Mouse (Mus musculus) bone marrow macrophage, adult 2 months (primary cell): Measurements from ENCODE around the gene Abhd12b. TPM values are rescaled to one million over a fixed set of nuclear protein-coding genes. Genes with fewer than 3 reads are reported as not detected.
"Not testable (repeated sequence)": the region's sequence is repeated elsewhere in the genome, so short reads cannot be mapped to it uniquely, and the experiment has no call there.

ENCODE experiments used
- H3K27ac ChIP-seq: 2 replicates; pipeline ENCODE4 v1.5.1; 2012; ENCODE audit warnings: low read depth, low read length; ENCODE audit not compliant: insufficient read depth
- H3K4me1 ChIP-seq: 2 replicates; pipeline ENCODE4 v1.6.1; 2012; ENCODE audit warnings: low read length; ENCODE audit not compliant: control insufficient read depth, insufficient read depth
- H3K4me3 ChIP-seq: 2 replicates; pipeline ENCODE4 v1.5.1; 2012; ENCODE audit warnings: mild to moderate bottlenecking, low read length, moderate library complexity; ENCODE audit not compliant: insufficient read depth
- CTCF ChIP-seq: IDR thresholded peaks from 2 replicates; pipeline ENCODE4 v1.5.1; 2012; ENCODE audit warnings: low read depth, mild to moderate bottlenecking, low read length, moderate library complexity
- POLR2A ChIP-seq: IDR thresholded peaks from 2 replicates; pipeline ENCODE4 v1.6.1; 2012; ENCODE audit warnings: mild to moderate bottlenecking, low read depth, low read length, borderline replicate concordance
- polyA plus RNA-seq: library from polyadenylated mRNA; stranded (reverse); fragments of >200 nt; gene quantifications from 2 replicates; pipeline ENCODE4 v1.2.4, GENCODE M21; 2012; ENCODE audit not compliant: missing spikeins, insufficient read depth, insufficient read length

Gene Abhd12b
- polyA plus RNA-seq, 1 experiment, result not detected

DNA sequence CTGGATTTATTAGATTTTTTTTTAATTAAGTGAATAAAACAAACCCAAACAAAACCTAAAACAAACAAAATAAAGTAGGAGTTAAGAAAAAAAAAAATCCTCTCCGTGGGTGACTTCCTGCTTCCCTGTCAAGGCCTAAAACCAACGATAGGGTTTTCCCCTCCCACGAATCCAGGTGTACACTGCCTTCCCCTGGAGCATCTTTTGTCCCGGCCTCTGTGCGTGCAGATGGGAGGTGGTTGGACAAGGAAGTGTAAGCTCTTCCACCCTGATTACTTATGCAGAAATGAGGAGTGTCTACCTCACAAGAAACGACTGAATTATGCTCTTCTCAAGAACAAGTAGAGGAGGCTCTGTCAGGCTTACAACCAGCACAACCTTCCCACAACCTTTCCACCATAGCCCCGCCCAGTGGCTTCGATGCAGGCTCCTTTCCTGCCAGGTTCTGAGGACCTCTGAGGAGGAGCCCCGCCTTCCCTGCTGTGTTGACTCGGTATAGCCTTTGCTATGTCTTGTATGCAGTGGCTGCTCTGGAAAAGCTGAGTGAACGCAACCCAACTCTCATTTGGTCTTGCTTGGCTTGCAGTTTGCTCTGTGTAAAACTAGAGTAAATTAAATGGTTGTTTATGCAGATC lies 5.2 kb upstream of the Abhd12b start:
- Histone ChIP-seq H3K4me1 (peaks cover 3% of the 10 kb centered on the region; the same call in 1 of the 2 replicates), H3K27ac (no peak overlapping the region), H3K4me3 (no peak overlapping the region; the same call in 1 of the 2 replicates)
- TF ChIP-seq CTCF (no peak), POLR2A (no peak)

- H3K4me1 ChIP-seq, result peaks cover 6% of the 10 kb centered on the region
- no peak overlapping the region for H3K27ac ChIP-seq
- no peak overlapping the region for H3K4me3 ChIP-seq
- TF ChIP-seq POLR2A, result no peak
- TF ChIP-seq CTCF, result no peak
Measured at GRCm38 (mm10) chr12:70156222-70156621, 2.3 kb downstream of the Abhd12b start.

- no peak overlapping the region for H3K27ac ChIP-seq
- H3K4me1 ChIP-seq, result peaks cover 6% of the 10 kb centered on the region
- no peak overlapping the region for H3K4me3 ChIP-seq
- TF ChIP-seq POLR2A, result no peak
- TF ChIP-seq CTCF, result no peak
Measured at GRCm38 (mm10) chr12:70157292-70158066, 3.5 kb downstream of the Abhd12b start.

- H3K4me1 ChIP-seq, result peaks cover 4% of the 10 kb centered on the region
- no peak overlapping the region for H3K27ac ChIP-seq
- H3K4me3 ChIP-seq, result no peak overlapping the region
- no peak for TF ChIP-seq CTCF
- TF ChIP-seq POLR2A, result no peak
Measured at GRCm38 (mm10) chr12:70161057-70161456, 7.1 kb downstream of the Abhd12b start.

- Histone ChIP-seq H3K4me3 (no peak overlapping the region), H3K4me1 (no peaks in the 10 kb centered on the region), H3K27ac (no peak overlapping the region)
- TF ChIP-seq POLR2A, result no peak
- no peak for TF ChIP-seq CTCF
Measured at GRCm38 (mm10) chr12:70164741-70165140, 10.8 kb downstream of the Abhd12b start.

DNA sequence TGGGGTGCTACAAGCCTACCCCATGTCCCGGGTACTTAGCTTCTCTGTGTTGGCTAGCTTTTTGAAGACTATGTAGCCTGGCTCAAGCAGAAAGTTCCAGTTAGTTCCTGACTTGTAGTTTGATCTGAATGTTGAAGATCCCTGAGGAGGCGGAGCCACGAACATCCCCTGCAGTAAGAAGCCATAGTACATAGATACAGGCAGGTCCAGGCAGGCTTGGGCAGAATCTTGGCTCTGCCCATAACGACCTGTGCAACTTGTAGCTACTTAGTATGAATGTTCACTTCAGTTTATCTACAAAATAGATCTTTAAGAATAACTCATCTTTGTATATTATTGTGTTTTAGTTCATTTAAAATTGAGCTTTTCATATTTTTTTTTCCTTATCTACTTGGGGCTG lies 14.0 kb downstream of the Abhd12b start:
- no peak for TF ChIP-seq CTCF
- H3K27ac ChIP-seq, result no peak overlapping the region
- H3K4me1 ChIP-seq, result no peaks in the 10 kb centered on the region
- no peak overlapping the region for H3K4me3 ChIP-seq

- Histone ChIP-seq H3K27ac (no peak overlapping the region), H3K4me1 (no peaks in the 10 kb centered on the region), H3K4me3 (no peak overlapping the region)
- TF ChIP-seq POLR2A (no peak), CTCF (no peak)
Measured at GRCm38 (mm10) chr12:70169969-70170368, 16.0 kb downstream of the Abhd12b start.

DNA sequence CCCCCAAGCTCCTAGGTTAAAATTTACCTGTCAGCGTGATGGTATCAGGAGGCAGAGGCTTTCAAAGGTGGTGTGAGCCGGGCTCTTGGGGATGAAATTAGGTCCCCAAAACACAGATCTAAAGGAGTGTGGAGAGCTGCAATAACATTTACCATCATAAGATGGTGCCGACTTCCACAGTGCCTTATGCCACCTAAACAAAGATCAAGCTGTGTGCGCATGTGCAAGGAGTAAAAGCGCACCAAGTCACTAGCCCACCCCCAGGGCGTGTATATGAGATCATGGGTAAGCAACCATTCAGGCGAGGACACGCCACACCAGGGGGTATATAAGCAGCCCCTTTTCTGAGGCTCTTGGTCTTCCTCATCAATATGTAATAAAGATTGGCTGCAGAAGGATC lies 29.6 kb downstream of the Abhd12b start:
- not testable (repeated sequence) for H3K4me3 ChIP-seq, H3K4me1 ChIP-seq, H3K27ac ChIP-seq

DNA sequence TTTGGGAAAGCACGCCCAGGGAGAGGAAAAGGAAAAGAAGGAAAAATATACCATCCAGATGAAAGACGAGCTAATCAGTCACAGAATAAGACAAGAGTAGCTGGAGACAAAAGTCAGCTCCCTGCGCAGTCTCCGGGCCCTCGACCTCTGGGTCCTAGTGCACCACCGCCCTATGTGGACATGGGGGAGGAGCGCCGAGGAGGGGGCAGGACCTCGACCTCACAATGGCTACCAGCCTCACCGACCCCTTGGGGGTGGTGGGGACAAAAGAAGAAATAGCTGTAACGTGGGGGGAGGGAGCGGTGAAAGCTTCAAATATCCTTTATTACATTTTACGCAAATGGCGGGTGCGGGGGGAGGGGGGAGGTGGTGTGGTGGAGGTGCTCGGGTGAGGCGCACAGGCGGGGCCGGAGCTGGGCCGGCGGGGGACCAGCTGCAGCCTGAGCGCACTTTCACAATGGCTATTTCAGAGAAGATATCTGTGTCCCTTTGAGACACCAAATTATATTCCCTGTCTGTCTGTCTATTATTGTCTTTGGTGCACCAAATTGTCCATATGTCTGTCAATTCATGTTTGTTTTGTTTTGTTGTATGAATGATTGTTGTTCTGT lies 30.3 kb downstream of the Abhd12b start:
- no peak for TF ChIP-seq POLR2A
- no peak for TF ChIP-seq CTCF

GRCm38 (mm10) chr12:70192267-70192727 lies 38.4 kb downstream of the Abhd12b start:
- H3K4me3 ChIP-seq, result no peak overlapping the region
- no peak overlapping the region for H3K27ac ChIP-seq
- TF ChIP-seq CTCF, result no peak
- no peaks in the 10 kb centered on the region for H3K4me1 ChIP-seq

More for the DNA sequence above, 30.3 kb downstream of the Abhd12b start:
- no peak overlapping the region for H3K27ac ChIP-seq
- H3K4me3 ChIP-seq, result no peak overlapping the region
- H3K4me1 ChIP-seq, result no peaks in the 10 kb centered on the region
